Mouse (Mus musculus): ENCODE results near the gene Syn1.

Gene Syn1

GRCm38 (mm10) chrX:20869962-20870513 lies 50.8 kb downstream of the Syn1 start, which contains the start of gene Timp1:
TSS of gene Timp1 (plus strand) at chrX:20870166.
- ChIA-PET POLR2A (interaction anchor here (0.6 to 1.7 kb wide), 14 partner anchors 8 to 208 kb away, joined by 3 to 6 read pairs (median 4); partner anchors contain the start of gene Elk1 (in 1 of the 4)), CTCF (no interaction called here)

GRCm38 (mm10) chrX:20869203-20869602 lies 51.6 kb downstream of the Syn1 start:
- POLR2A ChIA-PET: interaction anchor here (1.0 to 1.7 kb wide), 11 partner anchors 8 to 207 kb away, joined by 3 to 6 read pairs (median 3); no protein-coding TSS in a partner anchor
- CTCF ChIA-PET: no interaction called here

GRCm38 (mm10) chrX:20868091-20868490 lies 52.7 kb downstream of the Syn1 start:
- ChIA-PET CTCF (no interaction called here), POLR2A (interaction anchor here in 1 of 4 experiments (1.0 kb wide), 1 partner anchor 9 kb away, joined by 3 read pairs; no protein-coding TSS in a partner anchor)

DNA sequence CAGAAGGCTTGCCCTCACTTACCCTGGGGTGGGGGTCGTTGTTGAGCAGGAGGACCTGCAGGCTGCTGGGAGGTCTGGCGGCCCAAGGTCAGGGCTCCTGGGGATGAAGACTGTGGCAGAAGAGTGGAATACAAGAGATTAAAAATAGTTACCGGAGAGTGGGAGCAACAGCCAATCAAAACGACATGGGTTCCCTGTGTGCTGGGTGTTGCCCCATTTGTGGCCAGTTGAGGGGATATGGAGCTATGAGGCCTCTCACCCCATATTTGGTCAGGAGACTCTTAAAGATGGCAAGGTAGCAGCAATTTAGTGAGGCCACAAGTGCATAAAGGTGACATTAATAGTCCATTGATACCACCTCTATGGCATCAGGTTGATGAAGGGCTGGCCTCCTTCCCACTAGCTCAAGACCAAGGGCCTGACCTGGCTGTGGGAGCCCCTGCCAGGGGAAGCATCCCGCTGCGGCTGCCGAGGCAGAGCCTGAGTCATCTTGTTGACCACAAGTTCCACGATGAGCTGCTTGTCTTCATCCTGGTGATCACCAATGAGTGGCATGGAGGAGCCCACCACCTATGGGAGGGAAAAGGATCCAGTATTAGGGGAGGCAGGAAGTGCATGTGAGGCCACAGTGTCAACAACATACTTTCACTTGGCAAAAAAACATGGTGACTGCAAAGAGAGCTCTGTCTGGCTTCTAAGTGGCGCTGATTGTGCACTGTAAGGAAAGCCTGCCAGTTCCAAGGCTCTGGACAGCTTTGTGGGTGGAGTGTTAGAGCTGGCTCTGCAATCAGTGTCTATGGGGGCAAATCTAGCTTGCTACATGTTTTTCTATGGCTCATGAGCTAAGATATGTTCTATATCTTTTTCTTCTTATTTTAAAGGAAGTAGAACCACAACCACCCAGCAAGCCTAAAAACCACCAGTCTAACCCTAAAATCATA lies 57.4 kb downstream of the Syn1 start:
- CTCF ChIA-PET: interaction anchor here in 3 of 4 experiments (0.6 to 1.3 kb wide), 4 partner anchors 10 to 83 kb away, joined by 3 read pairs; no protein-coding TSS in a partner anchor
- POLR2A ChIA-PET: interaction anchor here in 3 of 4 experiments (0.6 to 2.0 kb wide), 8 partner anchors 9 to 205 kb away, joined by 3 to 6 read pairs (median 3); partner anchors contain the start of genes Elk1 (in 1 of the 3) and Uba1 (in 1 of the 3)

- POLR2A ChIA-PET: interaction anchor here in 3 of 4 experiments (0.6 to 2.0 kb wide), 11 partner anchors 8 to 204 kb away, joined by 3 to 6 read pairs (median 4); partner anchors contain the start of genes Elk1 (in 1 of the 3), Timp1 (in 1 of the 3) and Uba1 (in 1 of the 3)
Observed at GRCm38 (mm10) chrX:20862105-20863065, 58.4 kb downstream of the Syn1 start.

GRCm38 (mm10) chrX:20861453-20862104 lies 59.2 kb downstream of the Syn1 start:
- CTCF ChIA-PET: interaction anchor here in 1 of 4 experiments (1.3 kb wide), 1 partner anchor 84 kb away, joined by 3 read pairs; no protein-coding TSS in a partner anchor
- POLR2A ChIA-PET: interaction anchor here in 3 of 4 experiments (0.6 to 1.8 kb wide), 6 partner anchors 8 to 103 kb away, joined by 3 to 6 read pairs (median 4); partner anchors contain the start of gene Timp1 (in 1 of the 3)

More at GRCm38 (mm10) chrX:20862105-20863065, 58.4 kb downstream of the Syn1 start:
- CTCF ChIA-PET: interaction anchor here in 1 of 4 experiments (1.3 kb wide), 1 partner anchor 84 kb away, joined by 3 read pairs; no protein-coding TSS in a partner anchor

DNA sequence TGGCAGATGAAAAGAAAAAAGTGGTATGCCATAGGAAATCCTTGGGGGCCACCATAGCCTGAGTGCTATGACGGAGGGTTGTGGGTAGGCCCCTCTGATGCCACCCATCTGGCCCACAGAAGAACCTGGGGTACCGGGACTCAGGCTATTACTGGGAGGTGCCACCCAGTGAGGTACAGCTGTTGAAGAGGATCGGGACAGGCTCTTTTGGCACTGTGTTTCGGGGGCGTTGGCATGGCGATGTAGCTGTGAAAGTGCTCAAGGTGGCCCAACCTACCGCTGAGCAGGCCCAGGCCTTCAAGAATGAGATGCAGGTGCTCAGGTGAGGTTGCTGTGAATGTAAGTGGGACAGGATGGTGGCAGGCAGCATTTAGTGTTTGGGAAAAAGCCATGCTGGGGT lies 67.0 kb downstream of the Syn1 start:
- POLR2A ChIA-PET: interaction anchor here in 2 of 4 experiments (1.4 to 1.7 kb wide), 2 partner anchors 16 kb away, joined by 3 to 4 read pairs; partner anchors contain the start of gene Timp1 (in 2 of the 2)
- CTCF ChIA-PET: no interaction called here

- POLR2A ChIA-PET: interaction anchor here (0.5 to 2.5 kb wide), 19 partner anchors 9 to 504 kb away, joined by 3 to 10 read pairs (median 4); partner anchors contain the start of genes Cdk16 (in 1 of the 4), Elk1 (in 1 of the 4), Timp1 (in 1 of the 4) and Uba1 (in 1 of the 4)
Observed at GRCm38 (mm10) chrX:20848256-20848984, 72.4 kb downstream of the Syn1 start.

DNA sequence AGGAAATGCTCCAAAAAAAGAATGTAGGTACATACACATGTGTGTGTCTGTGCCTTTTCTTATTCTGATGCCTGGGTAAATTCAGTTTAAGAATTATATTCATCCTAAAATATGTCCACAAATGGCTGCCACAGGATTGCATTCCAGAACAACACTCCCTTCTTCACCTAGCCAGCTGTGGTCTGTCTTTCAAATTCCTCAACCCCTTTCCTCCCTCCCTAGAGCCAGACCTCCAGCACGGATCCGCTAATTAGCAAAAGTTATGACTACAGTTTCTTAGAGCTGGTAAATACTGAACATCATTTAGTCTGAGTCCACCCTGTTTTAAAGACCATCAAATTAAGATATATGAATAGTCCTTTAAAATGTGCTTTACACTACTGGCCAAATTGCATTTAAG lies 73.0 kb downstream of the Syn1 start:
- POLR2A ChIA-PET: interaction anchor here (0.5 to 2.5 kb wide), 18 partner anchors 9 to 504 kb away, joined by 3 to 10 read pairs (median 4); partner anchors contain the start of genes Cdk16 (in 1 of the 4), Elk1 (in 1 of the 4), Uba1 (in 1 of the 4) and Uxt (in 1 of the 4)
- CTCF ChIA-PET: no interaction called here

More at GRCm38 (mm10) chrX:20848256-20848984, 72.4 kb downstream of the Syn1 start:
- CTCF ChIA-PET: no interaction called here

GRCm38 (mm10) chrX:20847232-20847631 lies 73.6 kb downstream of the Syn1 start:
- POLR2A ChIA-PET: interaction anchor here in 3 of 4 experiments (1.0 to 2.5 kb wide), 7 partner anchors 15 to 184 kb away, joined by 3 to 10 read pairs (median 4); partner anchors contain the start of genes Elk1 (in 1 of the 3) and Timp1 (in 1 of the 3)
- CTCF ChIA-PET: no interaction called here

- POLR2A ChIA-PET: interaction anchor here in 2 of 4 experiments (1.1 to 1.9 kb wide), 4 partner anchors 9 to 166 kb away, joined by 3 to 13 read pairs (median 6); no protein-coding TSS in a partner anchor
- CTCF ChIA-PET: interaction anchor here in 2 of 4 experiments (1.0 to 2.0 kb wide), 2 partner anchors 117 kb away, joined by 5 to 6 read pairs; no protein-coding TSS in a partner anchor
Observed at GRCm38 (mm10) chrX:20828934-20829333, 91.9 kb downstream of the Syn1 start.

DNA sequence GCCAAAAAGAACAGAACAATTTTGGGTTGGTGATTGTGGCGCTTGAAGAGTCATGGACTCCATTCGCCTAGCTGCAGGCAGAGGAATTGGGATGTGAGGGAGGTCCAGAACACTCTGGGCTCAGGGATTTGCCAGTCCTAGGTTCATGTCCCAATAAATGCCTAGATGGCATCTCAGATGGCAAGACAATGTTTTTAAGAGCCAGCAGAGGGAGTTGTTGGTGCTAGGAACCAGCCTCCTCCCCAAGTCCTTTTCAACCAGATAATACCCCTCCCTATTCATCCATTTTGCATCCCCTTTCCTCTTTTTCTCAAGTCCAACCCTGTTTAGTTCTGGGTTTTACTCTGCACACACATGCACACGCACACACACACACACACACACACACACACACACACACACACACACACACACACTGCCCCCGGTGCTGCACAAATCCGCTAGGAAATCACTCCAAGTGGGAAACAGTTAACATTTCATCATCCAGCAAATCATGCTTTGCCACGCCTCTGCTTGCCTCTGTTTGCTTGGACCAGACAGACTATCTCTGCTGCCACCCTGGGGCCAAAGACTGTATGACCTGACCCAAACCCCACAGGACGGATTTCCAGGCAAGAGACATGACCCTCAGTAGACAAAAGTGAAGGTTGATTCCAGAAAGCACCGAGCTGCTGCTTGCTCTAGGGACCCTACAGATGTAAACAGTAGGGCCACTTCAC lies 100.9 kb downstream of the Syn1 start:
- ChIA-PET POLR2A (interaction anchor here in 3 of 4 experiments (0.6 to 2.7 kb wide), 18 partner anchors 9 to 456 kb away, joined by 3 to 16 read pairs (median 4); partner anchors contain the start of genes Cdk16 (in 2 of the 3), Ndufb11 (in 1 of the 3), Rbm10 (in 1 of the 3) and Rp2 (in 1 of the 3)), CTCF (interaction anchor here (0.6 to 1.9 kb wide), 12 partner anchors 20 to 658 kb away, joined by 3 to 5 read pairs (median 4); no protein-coding TSS in a partner anchor)

GRCm38 (mm10) chrX:20819204-20819628 lies 101.6 kb downstream of the Syn1 start:
- CTCF ChIA-PET: interaction anchor here in 3 of 4 experiments (0.6 to 1.9 kb wide), 5 partner anchors 21 to 445 kb away, joined by 3 to 5 read pairs (median 5); no protein-coding TSS in a partner anchor
- POLR2A ChIA-PET: interaction anchor here in 3 of 4 experiments (0.6 to 2.7 kb wide), 14 partner anchors 10 to 455 kb away, joined by 3 to 16 read pairs (median 4); partner anchors contain the start of genes Cdk16 (in 1 of the 3), Ndufb11 (in 1 of the 3), Rbm10 (in 1 of the 3) and Rp2 (in 1 of the 3)

DNA sequence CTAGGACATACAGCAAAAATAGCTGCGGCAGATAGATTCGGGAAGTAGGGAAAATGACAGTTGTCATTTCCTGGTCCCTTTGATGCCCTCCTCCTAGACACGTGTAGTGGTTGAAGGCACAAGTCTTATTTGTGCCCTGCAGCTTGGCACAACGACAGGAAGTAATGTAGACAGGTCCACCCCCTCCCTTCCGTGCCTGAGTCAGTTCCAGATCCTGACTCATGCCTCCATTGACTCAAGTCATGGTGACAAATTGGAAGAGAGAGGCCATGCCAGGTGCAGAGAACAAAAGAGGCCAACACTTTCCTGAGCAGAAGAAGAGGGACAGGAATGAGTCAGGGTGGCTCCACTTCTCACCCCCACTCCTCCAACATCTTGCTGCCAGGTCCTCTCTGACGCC lies 103.8 kb downstream of the Syn1 start:
- ChIA-PET POLR2A (interaction anchor here in 1 of 4 experiments (1.7 kb wide), 1 partner anchor 134 kb away, joined by 4 read pairs; the partner anchor contains the start of gene Elk1), CTCF (interaction anchor here in 1 of 4 experiments (2.2 kb wide), 1 partner anchor 18 kb away, joined by 7 read pairs; no protein-coding TSS in a partner anchor)
